Comparison of ENCODE assay signal across 11 mouse cellular contexts in genomic region chr2:152144501-152144900, GRCm38 (mm10). TPM values are rescaled to one million over a fixed set of nuclear protein-coding genes. Genes with fewer than 3 reads are reported as not detected.
A peak's percentile ranks its signal among the peaks of the same experiment; 100 is the strongest.
DNase-seq lines count a peak whose midpoint lies in the region; ATAC-seq and TF ChIP-seq lines count a peak whose summit lies in the region.
"Had no signal": no experiment of that assay in that cellular context is flagged by ENCODE, and none has a peak within 500 bp of the region (broad histone marks: within the 10 kb centered on the region; RNA-seq: fewer than 3 reads in every experiment).

No protein-coding gene starts in this region.

- H3K9ac ChIP-seq in lung, embryonic 14.5 days = no peak overlapping the region
- H3K9ac ChIP-seq in hindbrain, embryonic 11.5 days (ENCODE audit: low read depth, low read length) = peak overlapping the region; percentile 61
- H3K9ac ChIP-seq in neural tube, embryonic 14.5 days (replicated peaks; ENCODE audit: low read depth, low read length) = no peak overlapping the region

- no peak overlapping the region for H3K27ac ChIP-seq in lung, embryonic 14.5 days (ENCODE audit: low read depth)
- H3K27ac ChIP-seq in hindbrain, embryonic 11.5 days (ENCODE audit: low read depth, low read length) = no peak overlapping the region
- no peak overlapping the region for H3K27ac ChIP-seq in neural tube, embryonic 14.5 days (ENCODE audit: low read depth, low read length)

- no peak for ATAC-seq in lung, embryonic 14.5 days (ENCODE audit: insufficient read depth)
- no peak for ATAC-seq in hindbrain, embryonic 11.5 days (ENCODE audit: low FRiP score)
- no peak for ATAC-seq in neural tube, embryonic 14.5 days (ENCODE audit: low read depth)

- DNase-seq in adrenal gland, adult 2 months = peak; percentile 9
- no peak for DNase-seq in adrenal gland, adult 8-10 months
- DNase-seq in lung, embryonic 14.5 days = no peak
- DNase-seq in lung, postnatal 25 days (ENCODE audit: low spot score) = no peak
- DNase-seq in hindbrain, embryonic 11.5 days (ENCODE audit: low spot score) = no peak
- DNase-seq in frontal cortex, postnatal 10 days (ENCODE audit: low spot score in 2 of 2) = no peak
- no peak for DNase-seq in left cerebral cortex, adult 11 months (ENCODE audit: low spot score)
- DNase-seq: cerebellum, adult 2 months; retina, postnatal 1 day; thymus, postnatal 4 days had no signal

- H3K4me2 ChIP-seq in lung, embryonic 14.5 days = peak overlapping the region; percentile 83
- peak overlapping the region; percentile 90 for H3K4me2 ChIP-seq in hindbrain, embryonic 11.5 days (replicated peaks; ENCODE audit: low read depth, low read length)
- peak overlapping the region; percentile 72; the same call in 1 of the 2 replicates for H3K4me2 ChIP-seq in neural tube, embryonic 14.5 days (ENCODE audit: low read depth, low read length)

- no peaks in the 10 kb centered on the region for H3K9me3 ChIP-seq in lung, embryonic 14.5 days (ENCODE audit: low read depth, low read length)
- no peaks in the 10 kb centered on the region for H3K9me3 ChIP-seq in hindbrain, embryonic 11.5 days (ENCODE audit: control insufficient read depth, low read length)
- no peaks in the 10 kb centered on the region for H3K9me3 ChIP-seq in neural tube, embryonic 14.5 days (ENCODE audit: control insufficient read depth, low read length)

- peak overlapping the region; percentile 51 for H3K4me3 ChIP-seq in lung, embryonic 14.5 days (ENCODE audit: low read depth, low read length)
- peak overlapping the region; percentile 47 for H3K4me3 ChIP-seq in hindbrain, embryonic 11.5 days (ENCODE audit: low read depth, low read length)
- peak overlapping the region; percentile 43 for H3K4me3 ChIP-seq in neural tube, embryonic 14.5 days (ENCODE audit: low read depth, low read length)

- peaks cover 35% of the 10 kb centered on the region for H3K27me3 ChIP-seq in lung, embryonic 14.5 days (ENCODE audit: insufficient read depth, low read length)
- H3K27me3 ChIP-seq in hindbrain, embryonic 11.5 days (ENCODE audit: control insufficient read depth, insufficient read depth, low read length) = peaks cover 20% of the 10 kb centered on the region
- H3K27me3 ChIP-seq in neural tube, embryonic 14.5 days (ENCODE audit: control insufficient read depth, insufficient read depth, low read length) = peaks cover 4% of the 10 kb centered on the region; the same call in 1 of the 2 replicates

- H3K4me1 ChIP-seq in lung, embryonic 14.5 days (ENCODE audit: insufficient read depth) = peaks cover 4% of the 10 kb centered on the region
- peaks cover 5% of the 10 kb centered on the region for H3K4me1 ChIP-seq in hindbrain, embryonic 11.5 days (replicated peaks; ENCODE audit: control insufficient read depth, insufficient read depth, low read length)
- H3K4me1 ChIP-seq in neural tube, embryonic 14.5 days (ENCODE audit: control insufficient read depth, insufficient read depth, low read length) = peaks cover 16% of the 10 kb centered on the region; the same call in 1 of the 2 replicates

- 66% methylated on average over 5 of the region's 5 CpGs for WGBS in lung, embryonic 14.5 days
- WGBS in hindbrain, embryonic 11.5 days = 57% methylated on average over 5 of the region's 5 CpGs
- WGBS in neural tube, embryonic 14.5 days = 52% methylated on average over 5 of the region's 5 CpGs

- no peak for TF ChIP-seq CTCF in lung, embryonic 14.5 days (IDR thresholded peaks at IDR 0.05; ENCODE audit: low read depth)

- H3K36me3 ChIP-seq in lung, embryonic 14.5 days (ENCODE audit: insufficient read depth) = no peaks in the 10 kb centered on the region
- H3K36me3 ChIP-seq in hindbrain, embryonic 11.5 days (ENCODE audit: control insufficient read depth, insufficient read depth, low read length) = no peaks in the 10 kb centered on the region
- no peaks in the 10 kb centered on the region for H3K36me3 ChIP-seq in neural tube, embryonic 14.5 days (ENCODE audit: control insufficient read depth, insufficient read depth, low read length)

RNA-seq across cellular contexts. Expression of gene Tcf15, which starts 1.1 kb away (rescaled TPM):
- total RNA-seq in adrenal gland, adult 2 months (2021) = 1 to 10 TPM; 2.8 to 5.7 TPM
- polyA plus RNA-seq in adrenal gland, adult 2 months (2012; rRNA removed) = 19.0 and 32.0 TPM in 2 replicates
- 1 to 10 TPM; 1.5 to 4.1 (median 3.0) TPM for total RNA-seq in adrenal gland, adult 8-10 months (2022)
- polyA plus RNA-seq in lung, embryonic 14.5 days (2014; fragmentation: Nextera tagmentation; extraction: Ambion mirVana) = 9.9 and 11.0 TPM in 2 replicates
- 10.7 and 13.1 TPM in 2 replicates for polyA plus RNA-seq in hindbrain, embryonic 11.5 days (2014; fragmentation: Nextera tagmentation; extraction: Ambion mirVana)
- polyA plus RNA-seq in neural tube, embryonic 14.5 days (2014; fragmentation: Nextera tagmentation; extraction: Ambion mirVana) = 1.3 and 3.3 TPM in 2 replicates

RNA-seq across cellular contexts. Expression of gene Srxn1, which starts 39.2 kb away (rescaled TPM):
- 100 to 1,000 TPM; 188 to 772 TPM for total RNA-seq in adrenal gland, adult 2 months (2021)
- polyA plus RNA-seq in adrenal gland, adult 2 months (2012; rRNA removed) = 315 and 608 TPM in 2 replicates
- total RNA-seq in adrenal gland, adult 8-10 months (2022) = 100 to 1,000 TPM; 134 to 367 (median 207) TPM
- 5.6 and 6.6 TPM in 2 replicates for polyA plus RNA-seq in lung, embryonic 14.5 days (2014; fragmentation: Nextera tagmentation; extraction: Ambion mirVana)
- polyA plus RNA-seq in hindbrain, embryonic 11.5 days (2014; fragmentation: Nextera tagmentation; extraction: Ambion mirVana) = 13.4 and 14.8 TPM in 2 replicates
- 22.5 and 23.4 TPM in 2 replicates for polyA plus RNA-seq in neural tube, embryonic 14.5 days (2014; fragmentation: Nextera tagmentation; extraction: Ambion mirVana)

Comparison
In these comparisons a context has a peak if more than half of its experiments do, and no peak if none do; other contexts are left out.
1. RNA of gene Srxn1, which starts 39.2 kb away (polyA plus RNA-seq): 315 to 608 TPM in adrenal gland, adult 2 months; 22.5 to 23.4 TPM in neural tube, embryonic 14.5 days, 13.4 to 14.8 TPM in hindbrain, embryonic 11.5 days and 5.6 to 6.6 TPM in lung, embryonic 14.5 days; every median in the first group is over 10 times any median in the second.
2. Peak in every context shown above with its lines, with median percentiles within 50 percentile points of each other: H3K4me2 ChIP-seq and H3K4me3 ChIP-seq.